Mouse (Mus musculus): Measurements from ENCODE around the gene Zfp964.

DNA sequence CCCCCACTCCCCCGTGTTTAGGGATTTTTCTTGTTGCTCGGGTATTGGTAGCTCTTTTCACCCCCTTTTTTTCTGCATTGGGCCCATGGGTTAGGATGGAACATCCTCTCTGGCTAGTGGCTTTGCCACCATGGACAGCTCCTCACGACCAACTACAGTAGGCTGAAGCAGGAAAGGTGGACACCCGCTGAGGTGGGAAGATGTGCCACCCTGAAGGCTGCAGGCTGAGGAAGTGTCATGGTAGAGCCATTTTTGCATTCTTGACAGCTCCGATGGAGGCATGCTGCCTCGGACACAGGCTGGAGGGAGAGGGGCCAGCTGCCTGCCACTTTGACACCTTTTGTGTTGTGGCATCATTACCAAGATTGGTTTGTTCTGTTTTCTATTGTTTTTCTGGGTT is 47.5 kb downstream of the Zfp964 start:
- TF ChIP-seq POLR2A (IDR thresholded peaks at IDR 0.05; ENCODE audit: low read depth, low read length) (no peak), CTCF (conservative IDR thresholded peaks at IDR 0.05; ENCODE audit: insufficient read depth, insufficient read length, low read depth, low read length) (no peak)
